Mouse (Mus musculus) spleen, adult 2 months (tissue): Measurements from ENCODE around the gene Nhlrc1. TPM values are rescaled to one million over a fixed set of nuclear protein-coding genes. Genes with fewer than 3 reads are reported as not detected.

ENCODE experiments used
- DNase-seq, 2 experiments: peaks; one replicate each; pipeline versions ENCODE4 v3.0.0 to v3.0.0-alpha.2; 2012 to 2021; ENCODE audit warnings: low spot score in 2 of 2, low read depth in 1 of 2
- H3K27ac ChIP-seq: fragments of 200-500 bp; 2 replicates; pipeline ENCODE4 v1.5.1; 2012; ENCODE audit warnings: low read length, inconsistent platforms; ENCODE audit not compliant: insufficient read depth
- H3K27me3 ChIP-seq: fragments of 200-500 bp; 2 replicates; pipeline ENCODE4 v1.6.1; 2012; ENCODE audit warnings: mild to moderate bottlenecking, moderate library complexity, low read length, inconsistent platforms; ENCODE audit not compliant: control insufficient read depth, insufficient read depth
- H3K36me3 ChIP-seq: fragments of 200-500 bp; 2 replicates; pipeline ENCODE4 v1.6.1; 2012; ENCODE audit warnings: mild to moderate bottlenecking, low read length, inconsistent platforms; ENCODE audit not compliant: control insufficient read depth, insufficient read depth
- H3K4me1 ChIP-seq: fragments of 200-500 bp; 2 replicates; pipeline ENCODE4 v1.6.1; 2011; ENCODE audit warnings: inconsistent platforms; ENCODE audit not compliant: control insufficient read depth, insufficient read depth, insufficient read length
- H3K4me3 ChIP-seq: fragments of 200-500 bp; 2 replicates; pipeline ENCODE4 v1.5.1; 2011; ENCODE audit warnings: mild to moderate bottlenecking, inconsistent platforms; ENCODE audit not compliant: insufficient read depth, insufficient read length; ENCODE audit errors: extremely low read depth
- CTCF ChIP-seq: fragments of 200-500 bp; IDR thresholded peaks from 2 replicates; pipeline ENCODE4 v1.5.1; 2011; ENCODE audit warnings: mild to moderate bottlenecking, inconsistent platforms; ENCODE audit not compliant: insufficient read depth, insufficient read length, insufficient replicate concordance; ENCODE audit errors: extremely low read depth
- POLR2A ChIP-seq: fragments of 200-500 bp; IDR thresholded peaks from 2 replicates; pipeline ENCODE4 v1.6.1; 2011; ENCODE audit warnings: low read depth, low read length, inconsistent platforms
- WGBS: fragments of 180-500 bp; shearing (Covaris S2); methylation state at CpG from one replicate; pipeline ENCODE4 v1.1.7; 2018; 5-methylcytosine and 5-hydroxymethylcytosine counted together
- polyA plus RNA-seq: library from polyadenylated mRNA; depleted of rRNA; stranded (reverse); fragments of >200 nt; gene quantifications from 2 replicates; pipeline ENCODE4 v1.2.3, GENCODE M21; 2012; rRNA removed

Gene Nhlrc1
- polyA plus RNA-seq, 1 experiment: 0.95 TPM

DNA sequence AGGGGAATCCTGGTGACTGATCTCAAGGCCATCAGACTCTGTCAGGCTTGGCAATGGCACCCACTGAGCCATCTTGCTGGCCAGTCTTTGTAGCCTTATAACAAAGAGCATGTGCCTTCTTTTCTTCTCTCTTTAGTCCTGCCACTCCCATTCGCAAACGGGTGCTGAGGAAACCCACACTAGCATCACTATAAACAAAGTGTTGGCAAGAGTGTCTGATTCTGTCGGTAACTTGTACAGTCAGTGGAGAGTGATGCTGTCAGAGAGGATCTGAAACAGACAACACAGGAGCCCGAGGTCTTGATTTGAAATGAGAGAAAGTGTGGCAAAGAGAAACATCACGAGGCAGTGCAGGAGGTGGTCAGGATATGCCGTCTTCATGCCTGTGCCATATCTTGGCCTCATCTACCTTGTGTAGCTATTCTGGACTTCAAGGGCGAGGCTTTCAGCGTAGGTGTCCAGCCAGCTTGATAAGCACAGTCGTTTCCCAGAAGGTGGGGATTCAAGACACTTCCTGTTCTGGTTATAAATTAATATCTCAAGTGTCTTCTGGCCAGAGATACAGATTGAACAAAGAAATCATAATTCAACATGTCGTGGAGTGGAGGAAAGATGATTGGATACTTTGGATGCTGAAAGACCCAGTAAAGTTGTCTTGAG lies 44.2 kb downstream of the Nhlrc1 start:
- no peak for DNase-seq
- Histone ChIP-seq H3K36me3 (no peaks in the 10 kb centered on the region), H3K4me1 (no peaks in the 10 kb centered on the region), H3K27me3 (peaks cover 2% of the 10 kb centered on the region; the same call in 1 of the 2 replicates), H3K4me3 (no peak overlapping the region), H3K27ac (no peak overlapping the region)
- no peak for TF ChIP-seq POLR2A
- no peak for TF ChIP-seq CTCF
- WGBS: 66% methylated on average over 10 of the region's 10 CpGs

- TF ChIP-seq POLR2A (no peak), CTCF (no peak)
- Histone ChIP-seq H3K36me3 (no peaks in the 10 kb centered on the region), H3K27ac (no peak overlapping the region), H3K4me3 (no peak overlapping the region), H3K27me3 (no peaks in the 10 kb centered on the region), H3K4me1 (no peaks in the 10 kb centered on the region)
- 87% methylated on average over 2 of the region's 2 CpGs for WGBS
- DNase-seq: no peak
Observed at GRCm38 (mm10) chr13:46968626-46969025, 46.0 kb downstream of the Nhlrc1 start.

DNA sequence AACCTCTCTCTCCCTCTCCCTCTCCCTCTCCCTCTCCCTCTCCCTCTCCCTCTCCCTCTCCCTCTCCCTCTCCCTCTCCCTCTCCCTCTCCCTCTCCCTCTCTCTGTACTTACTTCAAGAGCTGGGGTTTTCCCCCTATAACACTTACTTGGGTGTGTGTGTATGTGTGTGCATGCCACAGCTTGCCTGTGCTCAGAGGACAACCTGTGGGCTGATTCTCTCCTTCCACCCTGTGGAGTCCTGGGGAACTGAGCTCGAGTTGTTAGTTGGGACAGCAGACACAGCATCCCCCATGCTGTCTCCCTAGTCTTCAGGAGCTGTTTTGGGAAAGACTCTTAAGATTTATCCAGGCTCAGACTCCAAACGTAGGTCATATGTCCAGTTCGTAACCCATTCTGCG lies 47.3 kb downstream of the Nhlrc1 start:
- Histone ChIP-seq H3K4me3 (no peak overlapping the region), H3K27me3 (no peaks in the 10 kb centered on the region), H3K4me1 (no peaks in the 10 kb centered on the region), H3K27ac (no peak overlapping the region), H3K36me3 (no peaks in the 10 kb centered on the region)
- WGBS: 77% methylated on average over 4 of the region's 4 CpGs
- no peak for DNase-seq
- no peak for TF ChIP-seq POLR2A
- no peak for TF ChIP-seq CTCF

Other genes with a start within 250 kb of the Nhlrc1 start
- gene Kif13a, start 85.0 kb downstream of the Nhlrc1 start, polyA plus RNA-seq: 5.6 and 6.1 TPM in 2 replicates
- gene Kdm1b, start 28.6 kb upstream of the Nhlrc1 start, polyA plus RNA-seq: 5.3 and 7.3 TPM in 2 replicates
- gene Tpmt, start 29.9 kb upstream of the Nhlrc1 start, polyA plus RNA-seq: 0.52 and 0.57 TPM in 2 replicates
- 37.8 and 50.5 TPM in 2 replicates for gene Dek, start 91.4 kb upstream of the Nhlrc1 start, polyA plus RNA-seq
- 4.5 and 4.6 TPM in 2 replicates for gene Rnf144b, start 107.8 kb upstream of the Nhlrc1 start, polyA plus RNA-seq